17 mouse cellular contexts compared by ENCODE assay signal in the genomic region with DNA sequence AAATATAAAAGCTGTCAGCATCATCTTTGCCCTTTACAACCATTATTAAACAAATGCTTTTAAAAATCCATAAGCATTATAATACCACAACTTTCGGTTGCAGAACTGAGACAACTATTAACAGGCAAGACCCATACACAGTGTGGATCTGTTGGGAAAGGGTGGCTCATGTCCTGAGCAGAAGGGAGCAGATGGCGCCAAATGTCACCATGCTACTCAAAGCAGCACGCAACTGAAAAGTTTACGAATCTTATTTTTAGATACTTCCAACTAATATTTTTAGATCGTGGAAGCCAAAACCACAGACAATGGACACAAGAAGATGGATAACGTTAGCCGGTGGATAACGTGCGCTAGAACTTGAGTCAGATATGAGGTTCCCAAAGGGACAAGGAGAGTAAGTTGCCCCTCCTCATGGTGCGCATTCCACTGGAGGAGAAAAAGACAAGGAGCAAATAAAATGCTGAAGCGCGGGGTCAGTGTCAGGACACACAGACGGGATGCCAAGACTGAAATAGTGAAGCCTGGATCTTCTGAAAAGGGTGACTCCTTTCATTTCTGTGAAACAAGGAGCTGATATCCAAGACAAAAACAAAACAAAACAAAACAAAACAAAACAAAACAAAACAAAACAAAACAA.
DNase-seq lines count a peak whose midpoint lies in the region; ATAC-seq and TF ChIP-seq lines count a peak whose summit lies in the region.
"Had no signal": no experiment of that assay in that cellular context is flagged by ENCODE, and none has a peak within 500 bp of the region (broad histone marks: within the 10 kb centered on the region; RNA-seq: fewer than 3 reads in every experiment).

No protein-coding gene starts in this region.

- H3K4me1 ChIP-seq in forebrain, postnatal 0 days (ENCODE audit: insufficient read depth): no peaks in the 10 kb centered on the region
- H3K4me1 ChIP-seq in forebrain, embryonic 16.5 days (replicated peaks; ENCODE audit: control insufficient read depth, insufficient read depth, low read length): no peaks in the 10 kb centered on the region
- H3K4me1 ChIP-seq: embryonic facial prominence, embryonic 12.5 days had no signal

- no peak overlapping the region for H3K9ac ChIP-seq in forebrain, postnatal 0 days
- no peak overlapping the region for H3K9ac ChIP-seq in forebrain, embryonic 16.5 days (replicated peaks; ENCODE audit: low read depth, low read length)
- H3K9ac ChIP-seq: embryonic facial prominence, embryonic 12.5 days; hindbrain, embryonic 14.5 days; midbrain, embryonic 12.5 days; neural tube, embryonic 13.5 days had no signal

- H3K4me3 ChIP-seq in forebrain, postnatal 0 days (ENCODE audit: low read depth, low read length): no peak overlapping the region
- no peak overlapping the region for H3K4me3 ChIP-seq in forebrain, embryonic 16.5 days (replicated peaks; ENCODE audit: low read length)
- H3K4me3 ChIP-seq: embryonic facial prominence, embryonic 12.5 days; limb, embryonic 10.5 days; midbrain, embryonic 12.5 days; neural tube, embryonic 13.5 days had no signal

- peak; percentile 51; the same call in 1 of the 2 replicates for ATAC-seq in forebrain, postnatal 0 days
- no peak for ATAC-seq in forebrain, embryonic 16.5 days
- no peak for ATAC-seq in megakaryocyte, adult 5-6 weeks (ENCODE audit: poor library complexity, severe bottlenecking)
- ATAC-seq: intestine, embryonic 16.5 days had no signal

- no peak overlapping the region for H3K27ac ChIP-seq in forebrain, postnatal 0 days (ENCODE audit: low read depth, low read length)
- no peak overlapping the region for H3K27ac ChIP-seq in forebrain, embryonic 16.5 days (ENCODE audit: low read length)
- H3K27ac ChIP-seq: embryonic facial prominence, embryonic 12.5 days; hindbrain, embryonic 14.5 days; limb, embryonic 10.5 days; macrophage; midbrain, embryonic 12.5 days; neural tube, embryonic 13.5 days had no signal

- DNase-seq in forebrain, postnatal 0 days: no peak
- DNase-seq in kidney, postnatal 10 days: peak; percentile 20
- DNase-seq in kidney, postnatal 4 days: no peak
- peak; percentile 42 for DNase-seq in lung, postnatal 10 days
- DNase-seq in lung, adult 18-20 months: no peak
- DNase-seq in skeletal muscle tissue, adult 2 months (ENCODE audit: low read depth, low spot score): peak; percentile 32
- DNase-seq: adrenal gland, adult 8-10 months had no signal

- no peaks in the 10 kb centered on the region for H3K27me3 ChIP-seq in forebrain, postnatal 0 days (ENCODE audit: insufficient read depth, low read length)
- H3K27me3 ChIP-seq in forebrain, embryonic 16.5 days (replicated peaks; ENCODE audit: control insufficient read depth, insufficient read depth, low read length): no peaks in the 10 kb centered on the region
- H3K27me3 ChIP-seq: embryonic facial prominence, embryonic 12.5 days; midbrain, embryonic 12.5 days; neural tube, embryonic 13.5 days had no signal

- H3K9me3 ChIP-seq in forebrain, postnatal 0 days (ENCODE audit: low read length): no peaks in the 10 kb centered on the region
- no peaks in the 10 kb centered on the region for H3K9me3 ChIP-seq in forebrain, embryonic 16.5 days (ENCODE audit: control insufficient read depth, low read length)
- H3K9me3 ChIP-seq: embryonic facial prominence, embryonic 12.5 days; limb, embryonic 10.5 days; midbrain, embryonic 12.5 days; neural tube, embryonic 13.5 days had no signal

- no peak overlapping the region for H3K4me2 ChIP-seq in forebrain, postnatal 0 days (ENCODE audit: low read depth)
- no peak overlapping the region for H3K4me2 ChIP-seq in forebrain, embryonic 16.5 days (ENCODE audit: low read length)
- H3K4me2 ChIP-seq: embryonic facial prominence, embryonic 12.5 days; hindbrain, embryonic 14.5 days; liver, embryonic 11.5 days; midbrain, embryonic 12.5 days; neural tube, embryonic 13.5 days had no signal

- no peak for TF ChIP-seq CTCF in forebrain, postnatal 0 days (IDR thresholded peaks at IDR 0.05; ENCODE audit: low read depth)

- peaks cover 5% of the 10 kb centered on the region; the same call in 1 of the 2 replicates for H3K36me3 ChIP-seq in forebrain, postnatal 0 days (ENCODE audit: insufficient read depth)
- H3K36me3 ChIP-seq in forebrain, embryonic 16.5 days (ENCODE audit: control insufficient read depth, insufficient read depth): peaks cover 2% of the 10 kb centered on the region

- WGBS in forebrain, postnatal 0 days: 81% methylated on average over 13 of the region's 13 CpGs
- 91% methylated on average over 13 of the region's 13 CpGs for WGBS in forebrain, embryonic 16.5 days

Comparison
In these comparisons a context has a peak if more than half of its experiments do, and no peak if none do; other contexts are left out.
1. DNase-seq: peak in kidney, postnatal 10 days (single experiment), lung, postnatal 10 days (single experiment) and skeletal muscle tissue, adult 2 months (single experiment); none in forebrain, postnatal 0 days (single experiment), kidney, postnatal 4 days (0 of 2) and lung, adult 18-20 months (0 of 2).